Mouse (Mus musculus) skeletal muscle tissue, adult 2 months (tissue): ENCODE results near the gene Per3.
"Not testable (repeated sequence)": the region's sequence is repeated elsewhere in the genome, so short reads cannot be mapped to it uniquely, and the experiment has no call there.

ENCODE experiments used
- DNase-seq: peaks from one replicate; pipeline ENCODE4 v3.0.0-alpha.2; 2012; ENCODE audit warnings: low read depth, low spot score

Gene Per3

DNA sequence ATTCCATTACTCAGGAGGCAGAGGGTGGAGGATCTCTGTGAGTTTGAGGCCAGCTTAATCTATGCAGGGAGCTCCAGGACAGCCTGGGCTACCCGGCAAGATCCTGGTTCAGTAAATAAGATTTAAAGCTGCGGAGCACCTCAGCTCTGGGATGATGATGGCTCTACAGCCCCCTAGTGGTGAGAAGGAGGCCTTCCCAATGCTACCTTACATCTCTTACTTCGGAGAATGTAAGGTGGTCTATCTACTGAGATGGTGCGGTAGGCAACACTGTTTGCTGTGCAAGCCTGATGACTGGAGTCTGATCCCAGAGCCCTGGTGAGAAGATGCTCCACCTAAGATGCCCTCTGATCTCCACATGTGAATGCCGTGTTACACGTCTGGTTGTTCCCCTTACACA, 17.5 kb downstream of the Per3 start:
- DNase-seq: no peak

DNA sequence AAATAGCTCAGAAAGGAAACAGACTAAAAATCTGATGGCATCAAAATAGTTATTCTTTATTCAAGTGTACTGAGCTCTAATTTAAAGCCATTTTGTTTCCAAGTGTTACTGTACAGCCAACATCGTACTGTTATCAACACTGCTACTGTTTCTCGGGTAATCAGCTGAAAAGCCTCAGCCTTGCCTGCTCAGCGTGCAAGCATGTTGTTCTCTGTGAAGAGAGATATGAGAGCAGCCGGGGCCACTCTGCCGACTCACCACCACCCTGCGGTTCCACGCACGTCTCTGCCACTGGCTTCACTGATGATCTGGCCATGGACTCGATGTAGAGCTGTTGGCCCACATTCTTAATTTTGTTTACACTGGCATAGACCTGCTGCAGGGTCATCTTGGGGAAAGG, 20.3 kb downstream of the Per3 start:
- no peak for DNase-seq

DNA sequence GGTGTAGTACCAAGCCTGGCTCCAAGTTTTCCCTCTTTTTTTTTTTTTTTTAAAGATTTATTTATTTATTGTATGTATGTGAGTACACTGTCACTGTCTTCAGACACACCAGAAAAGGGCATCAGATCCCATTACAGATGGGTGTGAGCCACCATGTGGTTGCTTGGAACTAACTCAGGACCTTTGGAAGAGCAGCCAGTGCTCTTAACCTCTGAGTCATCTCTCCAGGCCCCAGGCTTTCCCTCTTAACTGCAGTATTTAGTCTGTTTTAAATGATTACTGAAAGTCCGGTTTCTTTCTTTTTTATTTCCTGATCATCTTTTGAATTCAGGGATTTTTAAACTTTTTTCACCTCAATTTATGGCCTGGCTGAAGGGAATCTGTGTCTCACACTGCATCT, 27.1 kb downstream of the Per3 start:
- DNase-seq: not testable (repeated sequence)

DNA sequence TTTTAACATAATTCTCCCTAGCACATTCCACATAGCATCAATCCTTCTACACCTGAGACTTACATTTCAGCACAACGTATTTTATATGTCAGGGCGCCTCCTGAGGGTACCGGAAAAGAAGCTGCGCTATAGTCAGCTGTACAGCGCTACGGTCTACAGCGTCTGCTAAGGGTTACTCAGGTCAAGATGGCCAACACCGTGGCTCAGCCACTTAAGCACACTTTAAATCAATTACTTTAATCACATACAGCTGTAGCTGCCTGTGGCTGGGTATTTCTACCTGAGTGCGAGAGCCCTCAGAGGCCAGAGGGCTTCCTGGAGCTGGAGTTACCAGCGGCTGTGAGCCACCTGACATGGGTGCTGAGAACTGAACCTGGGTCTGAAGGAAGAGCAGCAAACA, 28.5 kb downstream of the Per3 start:
- no peak for DNase-seq

DNA sequence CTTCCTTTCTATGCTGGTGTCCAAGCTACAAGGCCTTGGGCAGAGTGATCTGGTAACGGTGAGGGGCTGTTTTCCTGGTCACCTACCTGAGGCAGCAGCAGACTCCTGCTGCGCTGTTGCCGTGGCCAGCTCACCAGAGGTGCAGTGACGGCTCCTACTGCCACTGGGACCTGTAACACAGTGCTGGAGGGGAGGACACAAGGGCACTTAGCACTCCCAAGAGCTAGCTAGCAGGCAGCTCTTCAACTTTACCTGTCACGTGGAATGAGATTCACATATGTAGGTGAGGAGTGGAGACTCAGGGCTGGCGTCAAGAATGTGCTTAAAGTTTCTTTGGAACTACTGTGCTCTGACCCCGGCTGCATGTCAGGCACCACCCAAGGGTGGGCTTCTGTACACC, 34.1 kb downstream of the Per3 start:
- DNase-seq: no peak

DNA sequence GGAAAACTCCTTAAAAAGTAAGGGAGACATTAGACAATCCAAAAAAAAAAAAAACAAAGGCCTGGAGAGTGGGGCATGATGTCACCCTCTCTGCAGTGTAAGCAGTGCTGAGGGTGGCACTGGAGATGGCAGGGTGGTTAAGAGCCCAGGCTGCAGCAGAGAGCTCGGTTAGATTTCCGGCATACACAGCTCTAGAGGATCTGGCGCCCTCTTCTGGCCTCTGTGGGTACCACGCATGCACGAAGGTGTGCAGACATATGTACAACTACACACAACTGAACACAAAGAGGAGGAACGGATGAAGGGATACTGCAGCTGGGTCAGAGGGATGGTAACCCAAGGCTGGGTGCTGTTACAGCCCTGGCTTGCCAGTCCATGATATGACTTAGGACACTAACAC, 37.5 kb downstream of the Per3 start:
- DNase-seq: no peak

DNA sequence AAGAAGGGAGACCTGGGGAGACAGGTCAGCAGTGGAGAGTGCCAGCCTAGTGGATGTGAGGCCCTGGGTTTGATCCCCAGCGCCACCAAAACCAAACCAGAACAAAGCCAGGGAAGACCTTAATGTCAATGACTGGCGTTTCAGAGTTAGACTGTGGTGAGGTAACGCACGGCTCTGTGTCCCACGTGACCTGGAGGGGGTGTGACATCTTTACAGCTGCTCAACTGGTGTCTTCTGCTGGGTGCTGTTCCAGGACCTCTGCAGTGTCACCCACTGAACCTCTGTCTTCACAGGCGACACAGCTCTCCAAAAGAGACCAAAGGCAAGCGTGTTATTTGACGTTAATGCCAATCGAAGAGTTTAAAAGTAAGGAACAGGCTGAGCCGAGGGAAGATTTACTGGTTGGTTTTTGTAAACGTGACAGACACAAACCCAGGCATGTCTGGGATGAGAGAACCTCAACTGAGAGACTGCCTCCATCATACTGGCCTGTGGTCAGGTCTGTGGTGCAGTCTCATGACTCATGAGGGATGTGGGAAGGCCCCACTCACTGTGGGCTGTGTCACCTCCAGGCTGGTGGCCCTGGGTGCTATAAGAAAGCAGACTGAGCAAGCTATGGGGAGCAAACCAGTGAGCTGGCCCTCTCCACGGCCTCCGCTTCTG, 38.7 kb downstream of the Per3 start:
- DNase-seq: no peak

DNA sequence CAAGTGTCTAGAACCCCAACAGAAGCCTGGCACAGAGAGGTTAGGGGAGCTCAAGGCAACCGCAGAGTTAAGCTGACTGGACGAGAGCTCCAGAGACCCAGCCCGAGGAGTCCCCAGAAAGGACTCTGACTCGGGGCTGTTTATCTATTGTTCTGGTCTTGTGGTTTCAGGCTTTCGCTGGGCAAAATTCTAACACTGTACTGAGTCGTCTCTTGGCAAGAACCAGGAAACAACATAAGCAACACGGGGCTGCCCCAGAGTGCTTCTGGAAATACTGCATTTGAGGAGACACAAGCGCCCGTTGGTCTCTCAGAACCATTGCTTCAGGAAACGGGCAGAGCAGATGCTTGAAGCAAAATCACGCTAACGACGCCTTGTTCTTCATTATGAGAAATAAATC, 43.1 kb downstream of the Per3 start:
- no peak for DNase-seq

DNA sequence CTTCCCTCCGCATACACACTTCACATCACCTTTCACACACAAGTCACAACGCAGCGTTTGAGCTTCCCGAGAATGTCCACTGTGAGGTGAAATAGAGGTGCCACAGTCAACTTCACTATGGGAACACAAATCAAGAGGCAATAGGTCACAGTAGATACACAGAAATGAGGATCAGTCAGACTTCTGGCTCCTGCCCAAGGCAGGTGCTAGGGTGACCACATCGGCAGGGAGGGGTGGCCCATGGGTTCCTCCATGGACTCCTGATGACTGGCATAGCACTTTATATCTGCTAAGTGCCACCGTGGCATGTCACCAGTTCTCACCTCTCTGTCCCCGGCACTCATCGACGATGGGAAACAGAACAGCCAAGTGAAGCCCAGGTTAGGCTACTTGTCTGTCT, 45.8 kb downstream of the Per3 start:
- DNase-seq: no peak

DNA sequence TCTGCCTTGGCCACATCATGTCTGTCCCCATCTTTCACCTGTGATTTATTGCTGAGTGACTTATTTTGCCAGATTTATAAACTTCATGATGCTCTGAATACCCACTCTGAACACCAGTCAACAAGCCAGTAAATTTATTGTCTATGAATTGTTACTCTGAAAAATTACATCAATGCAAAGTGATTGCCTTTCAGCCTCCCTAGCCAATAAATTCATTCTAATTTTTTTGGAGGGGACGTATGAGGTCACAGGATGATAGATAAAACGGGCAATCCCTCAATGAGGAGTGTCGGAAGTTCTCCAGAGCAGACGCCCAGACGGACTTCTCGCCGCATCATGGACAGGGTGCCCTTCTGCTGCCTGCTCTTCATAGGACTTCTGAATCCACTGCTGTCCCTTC, 47.7 kb downstream of the Per3 start, which contains the start of gene Uts2:
TSS of gene Uts2 (plus strand) at position 301 of the 400 bp plus-strand sequence.
- DNase-seq: no peak

DNA sequence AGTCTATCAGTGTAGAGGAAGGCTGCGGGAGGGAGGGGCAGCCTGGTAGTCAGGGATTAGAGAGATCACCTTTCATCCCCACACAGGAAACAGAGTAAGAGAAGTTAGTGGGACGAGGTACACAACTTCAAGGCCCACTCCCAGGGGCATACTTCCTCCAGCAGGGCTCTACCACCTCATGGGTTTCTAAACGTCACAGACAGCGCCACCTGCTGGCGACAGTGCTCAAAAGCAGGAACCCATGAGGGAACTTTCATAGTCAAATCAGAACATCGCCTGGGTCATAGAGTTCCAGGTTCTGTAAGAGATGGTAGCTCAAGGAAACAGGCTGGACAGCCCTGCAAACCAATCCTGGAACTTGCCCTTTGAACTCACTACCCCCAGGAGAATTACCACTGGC, 54.3 kb downstream of the Per3 start:
- no peak for DNase-seq

DNA sequence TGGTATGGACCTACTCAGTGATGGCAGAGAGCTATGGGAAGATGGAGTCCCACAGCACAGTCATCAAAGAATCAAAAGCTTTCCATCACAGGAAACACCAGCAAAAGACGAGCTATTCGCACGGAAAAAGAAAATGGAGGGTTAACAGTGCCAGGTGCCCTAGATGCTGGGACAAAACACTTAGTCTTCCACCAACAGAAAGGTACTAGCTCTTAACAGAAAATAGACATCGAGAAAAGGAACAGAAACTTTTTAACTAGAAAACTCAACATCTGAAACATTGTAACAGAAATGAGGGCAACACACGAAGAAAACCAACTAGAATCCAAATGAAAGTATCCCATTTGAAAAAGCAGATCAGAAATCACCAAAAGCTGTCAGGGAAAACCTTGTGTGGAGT, 64.3 kb downstream of the Per3 start:
- DNase-seq: no peak

DNA sequence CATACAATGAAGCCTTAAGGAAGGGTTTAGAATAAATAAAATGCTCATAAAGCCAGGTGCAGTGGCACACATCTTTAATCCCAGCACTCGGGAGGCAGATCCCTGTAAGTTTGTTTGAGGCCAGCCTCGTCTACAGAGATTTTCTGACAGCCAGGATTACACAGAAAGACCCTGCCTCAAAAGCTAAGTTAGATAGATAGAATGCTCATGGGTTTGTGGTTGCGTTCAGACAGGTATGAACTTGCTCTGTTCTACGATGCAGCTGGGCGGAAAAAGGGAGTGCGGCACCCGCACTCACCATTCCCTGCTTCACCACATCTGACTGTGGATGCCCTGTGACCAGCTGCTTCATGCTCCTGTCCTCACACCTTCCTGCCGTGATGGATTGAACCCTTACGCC, 65.0 kb downstream of the Per3 start:
- DNase-seq: no peak

DNA sequence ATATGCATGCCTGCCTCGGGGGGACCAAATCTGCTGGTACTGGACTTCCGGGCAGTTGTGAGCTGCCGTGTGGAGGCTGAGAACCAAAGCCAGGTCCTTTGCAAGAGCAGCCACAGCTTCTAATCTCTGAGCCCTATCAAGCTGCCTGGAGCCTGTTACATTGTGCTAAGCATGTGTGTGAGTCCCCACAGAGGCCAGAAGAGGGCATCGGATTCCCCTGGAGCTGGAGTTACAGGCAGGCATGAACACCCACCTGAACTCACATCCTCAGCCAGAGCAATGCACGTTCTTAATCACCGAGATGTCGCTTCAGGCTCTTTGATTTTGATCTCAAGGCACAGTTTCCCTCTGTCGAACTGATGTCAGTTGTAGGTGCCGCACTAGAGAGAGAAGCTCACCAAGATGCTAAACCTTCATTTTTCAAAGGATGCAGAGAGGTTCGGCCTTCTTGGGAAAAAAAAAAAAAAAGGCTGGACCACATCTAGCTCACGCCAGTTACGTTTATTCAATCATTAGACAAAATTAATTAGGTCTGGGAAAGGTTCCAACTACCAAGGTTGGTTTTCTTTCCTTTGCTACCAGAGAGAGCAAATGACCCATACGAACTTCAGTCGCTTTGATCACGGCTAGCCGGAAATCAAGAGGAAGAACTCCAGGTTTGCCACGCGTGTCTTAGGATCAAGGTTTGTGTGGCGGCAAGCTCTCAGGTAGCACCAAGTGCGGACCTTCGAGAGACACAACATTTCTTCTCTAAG, 66.1 kb downstream of the Per3 start:
- no peak for DNase-seq

DNA sequence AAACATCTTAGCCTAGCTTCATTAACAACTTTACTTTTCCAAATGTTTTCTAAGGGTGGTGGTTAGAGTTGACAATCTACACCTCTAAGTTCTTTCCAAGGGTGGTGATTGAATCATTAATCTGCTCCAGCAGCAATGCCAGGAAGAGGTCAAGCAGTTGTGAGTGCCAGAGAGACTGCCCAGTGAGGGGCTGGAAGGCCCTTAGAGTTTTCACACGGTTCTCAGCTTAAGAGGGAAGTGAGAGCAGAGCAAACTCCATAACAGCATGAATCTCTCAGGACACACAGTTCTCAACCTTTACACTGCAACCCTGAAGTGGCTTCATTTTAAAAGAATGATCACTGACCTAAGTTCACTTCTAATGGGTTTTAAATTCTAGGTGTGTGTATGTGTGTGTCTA, 69.3 kb downstream of the Per3 start:
- DNase-seq: no peak

DNA sequence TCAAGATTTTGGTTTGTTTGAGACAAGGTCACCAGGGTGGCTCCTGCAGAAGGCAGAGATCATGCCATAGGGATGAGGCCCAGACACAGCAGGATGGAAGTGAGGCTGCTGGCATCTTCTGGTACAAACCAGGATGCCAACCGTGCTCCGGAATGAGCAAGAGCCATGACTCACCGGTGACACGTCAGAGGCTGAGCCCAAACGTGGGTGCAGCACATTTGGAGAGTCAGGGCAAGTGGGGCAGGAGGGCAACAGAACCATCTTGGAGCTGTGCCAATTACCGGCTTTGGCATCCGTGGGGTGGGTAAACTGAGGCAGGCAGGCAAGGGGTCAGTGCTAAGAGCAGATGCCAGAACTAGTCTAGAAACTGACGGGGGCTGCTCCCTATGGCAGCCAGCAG, 71.2 kb downstream of the Per3 start:
- DNase-seq: no peak

DNA sequence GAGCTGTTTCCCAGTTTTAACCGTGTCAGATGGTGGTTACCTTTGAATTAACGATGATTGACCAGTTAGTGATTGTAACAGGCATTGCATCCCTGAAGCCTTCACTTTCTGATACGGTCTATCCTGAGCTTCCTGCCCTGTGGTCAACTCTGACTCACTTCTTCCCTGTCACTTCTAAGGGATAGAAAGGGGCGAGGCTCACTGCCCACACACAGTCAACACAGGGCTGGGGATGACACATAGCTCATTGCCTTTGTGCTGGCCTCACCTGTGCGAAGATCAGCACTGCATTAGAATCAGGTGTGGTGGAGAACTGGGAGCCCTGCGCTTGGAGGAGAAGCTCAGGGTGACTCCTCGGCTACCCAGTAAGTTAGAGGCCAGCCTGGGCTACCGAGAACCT, 75.5 kb downstream of the Per3 start:
- no peak for DNase-seq

DNA sequence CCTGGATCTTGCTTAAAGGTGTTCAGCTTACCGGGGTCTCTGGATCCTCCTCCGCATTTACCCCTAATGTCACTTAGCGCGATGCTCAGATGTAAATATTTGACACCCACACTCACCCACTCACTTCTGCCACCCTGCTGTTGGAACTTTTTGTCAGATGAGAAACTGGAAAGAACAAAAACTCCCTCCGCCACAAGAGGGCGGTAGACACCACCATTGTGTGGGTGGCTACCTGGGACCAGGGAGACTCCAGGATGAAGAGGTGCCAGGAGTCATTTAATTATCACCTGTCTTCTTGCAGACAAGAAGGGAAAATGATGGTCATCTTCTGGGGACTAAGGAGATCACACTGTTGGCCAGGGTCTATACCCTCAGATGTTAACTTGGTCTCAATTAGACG, 77.9 kb downstream of the Per3 start:
- peak; percentile 19 for DNase-seq

DNA sequence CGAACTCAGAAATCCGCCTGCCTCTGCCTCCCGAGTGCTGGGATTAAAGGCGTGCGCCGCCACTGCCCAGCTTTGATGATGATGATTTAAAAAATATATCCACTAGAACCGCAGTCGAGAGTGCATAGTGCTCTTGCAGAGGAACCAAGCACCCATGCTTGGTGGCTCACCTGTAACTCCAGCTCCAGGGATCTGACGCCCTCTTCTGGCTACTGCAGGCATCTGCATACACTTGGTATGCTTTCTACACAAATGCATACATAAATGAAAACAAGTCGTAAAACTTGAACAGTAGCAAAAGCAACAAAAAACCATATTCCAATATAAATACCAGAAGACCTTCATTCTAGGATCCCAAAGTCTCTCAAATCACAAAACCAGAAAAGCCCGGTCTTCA, 78.9 kb downstream of the Per3 start:
- DNase-seq: no peak

DNA sequence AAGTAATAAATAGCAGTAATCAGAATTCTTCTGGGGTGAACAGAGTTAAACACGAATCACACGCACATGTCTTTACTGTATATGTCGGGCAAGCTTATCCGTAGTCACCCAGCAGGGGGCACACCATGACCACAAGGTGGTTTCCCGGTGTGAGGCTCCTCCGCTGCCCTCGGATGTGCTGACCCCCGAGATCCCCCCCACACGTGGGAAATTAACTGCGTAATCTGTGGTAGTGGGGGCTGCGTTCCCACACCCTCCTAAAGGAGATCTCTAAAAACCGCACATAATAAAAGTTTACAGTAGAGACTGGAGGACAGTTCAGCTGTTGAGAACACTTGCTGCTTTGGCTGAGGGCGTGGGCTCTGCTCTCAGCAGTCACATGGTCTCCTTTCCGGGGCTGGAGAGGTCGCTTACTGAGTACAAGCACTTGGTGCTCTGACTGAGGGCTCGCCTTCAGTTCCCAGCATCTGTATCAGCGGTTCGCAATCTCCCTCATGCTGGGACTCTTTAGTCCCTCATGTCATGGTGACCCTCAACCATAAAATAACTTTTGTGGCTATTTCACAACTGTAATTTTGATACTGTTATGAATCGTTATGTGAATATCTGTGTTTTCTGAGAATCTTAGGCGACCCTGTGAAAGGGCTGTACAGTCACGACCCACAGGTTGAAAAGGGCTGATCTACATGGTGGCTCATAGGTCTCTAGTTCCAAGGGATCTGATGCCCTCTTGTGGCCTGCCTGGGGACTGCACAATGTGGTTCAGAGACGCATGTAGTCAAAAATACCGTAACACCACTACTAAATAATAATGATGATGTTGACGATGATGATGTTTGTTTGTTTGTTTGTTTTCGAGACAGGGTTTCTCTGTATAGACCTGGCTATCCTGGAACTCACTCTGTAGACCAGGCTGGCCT, 79.6 kb downstream of the Per3 start:
- peak; percentile 65 for DNase-seq

DNA sequence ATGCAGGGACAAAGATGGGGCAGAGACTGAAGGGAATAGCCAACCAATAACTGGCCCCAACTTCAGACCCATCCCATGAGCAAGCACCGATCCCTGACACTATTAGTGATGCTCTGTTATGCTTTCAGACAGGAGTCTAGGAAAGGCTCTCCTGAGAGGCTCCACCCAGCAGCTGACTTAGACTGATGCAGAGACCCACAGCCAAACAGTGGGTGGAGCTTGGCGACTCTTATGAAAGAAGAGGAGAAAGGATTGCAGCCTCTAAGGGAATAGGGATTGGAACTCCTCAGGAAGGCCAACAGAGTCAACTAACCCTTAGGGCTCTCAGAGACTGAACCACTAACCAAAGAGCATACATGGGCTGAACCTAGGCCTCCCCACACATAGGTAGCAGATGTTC, 80.8 kb downstream of the Per3 start:
- DNase-seq: no peak

DNA sequence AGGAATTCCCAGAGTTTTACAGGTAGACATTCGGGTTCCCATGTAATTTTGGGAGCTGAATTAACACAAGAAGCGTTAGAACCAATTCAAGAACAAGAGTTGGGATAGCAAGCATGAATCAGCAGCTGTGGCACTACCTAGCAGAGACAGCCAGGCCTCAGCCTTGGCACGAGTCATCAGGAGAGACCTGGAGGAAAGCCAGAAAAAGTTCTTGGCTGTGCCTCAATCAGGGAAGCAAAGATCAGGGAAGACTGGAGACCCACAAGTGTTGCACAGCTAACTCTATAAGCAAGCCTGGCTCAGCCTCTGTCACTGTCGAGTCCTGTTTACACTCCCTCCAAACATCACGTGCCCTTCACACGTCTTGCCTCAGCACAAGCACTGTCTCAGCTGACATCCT, 82.2 kb downstream of the Per3 start:
- DNase-seq: no peak

DNA sequence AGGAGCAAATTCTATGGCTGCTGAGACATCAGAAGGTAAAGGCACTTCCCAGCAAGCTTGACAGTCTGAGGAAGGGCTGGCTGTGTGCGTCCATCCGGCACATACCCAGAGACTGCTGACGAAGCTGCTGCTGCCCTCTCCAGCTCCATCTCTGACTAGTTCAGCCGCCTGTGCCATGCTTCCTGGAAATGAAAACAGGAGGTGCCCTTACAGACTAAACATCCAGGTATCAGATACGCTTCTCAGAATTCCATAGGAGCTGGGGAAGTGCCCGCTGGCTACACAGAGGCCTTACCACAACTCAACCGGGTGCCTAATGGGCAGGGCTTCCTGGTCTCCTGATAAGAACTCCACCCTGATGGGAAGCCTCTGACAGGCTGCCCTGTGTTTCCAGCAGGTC, 85.9 kb downstream of the Per3 start:
- no peak for DNase-seq
